Mouse (Mus musculus): ENCODE measurements around the gene Erc1. TPM values are rescaled to one million over a fixed set of nuclear protein-coding genes. Genes with fewer than 3 reads are reported as not detected.

The Erc1 gene
- polyA plus RNA-seq, 1 experiment from 2014 or later: 22.1 TPM

- Histone ChIP-seq H3K27ac (no peak overlapping the region), H3K36me3 (peaks cover 38% of the 10 kb centered on the region), H3K4me1 (no peaks in the 10 kb centered on the region; the same call in 1 of the 2 replicates), H3K9ac (no peak overlapping the region), H3K27me3 (no peaks in the 10 kb centered on the region), H3K9me3 (no peaks in the 10 kb centered on the region), H3K4me2 (no peak overlapping the region), H3K4me3 (no peak overlapping the region)
- ATAC-seq (ENCODE audit: insufficient number of reproducible peaks, low FRiP score, low TSS enrichment, low read depth): no peak
- WGBS: 66% methylated on average over 7 of the region's 7 CpGs
These were observed 275.7 kb downstream of the Erc1 start for GRCm38 (mm10) chr6:119572296-119572695.

GRCm38 (mm10) chr6:119570797-119571196 is 277.2 kb downstream of the Erc1 start:
- Histone ChIP-seq H3K4me1 (peaks cover 8% of the 10 kb centered on the region), H3K36me3 (peaks cover 38% of the 10 kb centered on the region), H3K27me3 (no peaks in the 10 kb centered on the region), H3K9me3 (no peaks in the 10 kb centered on the region), H3K4me2 (no peak overlapping the region), H3K9ac (no peak overlapping the region), H3K27ac (no peak overlapping the region), H3K4me3 (no peak overlapping the region)
- 72% methylated on average over 4 of the region's 4 CpGs for WGBS
- ATAC-seq (ENCODE audit: insufficient number of reproducible peaks, low FRiP score, low TSS enrichment, low read depth): no peak

- no peak overlapping the region for H3K4me2 ChIP-seq
- H3K4me3 ChIP-seq: no peak overlapping the region
- WGBS: 75% methylated on average over 2 of the region's 2 CpGs
- peaks cover 18% of the 10 kb centered on the region for H3K36me3 ChIP-seq
- peaks cover 20% of the 10 kb centered on the region for H3K4me1 ChIP-seq
- H3K27me3 ChIP-seq: no peaks in the 10 kb centered on the region
- no peak for ATAC-seq (ENCODE audit: insufficient number of reproducible peaks, low FRiP score, low TSS enrichment, low read depth)
- no peak overlapping the region for H3K27ac ChIP-seq
- no peaks in the 10 kb centered on the region for H3K9me3 ChIP-seq
- H3K9ac ChIP-seq: no peak overlapping the region
These were observed 279.6 kb downstream of the Erc1 start for GRCm38 (mm10) chr6:119568339-119568738.

- peaks cover 20% of the 10 kb centered on the region for H3K4me1 ChIP-seq
- H3K27me3 ChIP-seq: no peaks in the 10 kb centered on the region
- H3K36me3 ChIP-seq: peaks cover 4% of the 10 kb centered on the region; the same call in 1 of the 2 replicates
- no peaks in the 10 kb centered on the region for H3K9me3 ChIP-seq
- peak overlapping the region; percentile 19; the same call in 1 of the 2 replicates for H3K4me2 ChIP-seq
- WGBS: 32% methylated on average over 23 of the region's 23 CpGs
- peak; percentile 68 for ATAC-seq (ENCODE audit: insufficient number of reproducible peaks, low FRiP score, low TSS enrichment, low read depth)
- H3K27ac ChIP-seq: peak overlapping the region; percentile 38
- no peak overlapping the region for H3K9ac ChIP-seq
- H3K4me3 ChIP-seq: no peak overlapping the region
These were observed 282.3 kb downstream of the Erc1 start for GRCm38 (mm10) chr6:119565451-119566379.

- WGBS: 59% methylated on average over 10 of the region's 10 CpGs
- no peak for ATAC-seq (ENCODE audit: insufficient number of reproducible peaks, low FRiP score, low TSS enrichment, low read depth)
- H3K4me3 ChIP-seq: no peak overlapping the region
- H3K9me3 ChIP-seq: no peaks in the 10 kb centered on the region
- H3K9ac ChIP-seq: no peak overlapping the region
- no peaks in the 10 kb centered on the region for H3K36me3 ChIP-seq
- no peaks in the 10 kb centered on the region for H3K27me3 ChIP-seq
- H3K27ac ChIP-seq: no peak overlapping the region
- no peak overlapping the region for H3K4me2 ChIP-seq
- H3K4me1 ChIP-seq: peaks cover 20% of the 10 kb centered on the region
These were observed 285.4 kb downstream of the Erc1 start for GRCm38 (mm10) chr6:119562558-119562957.

- Histone ChIP-seq H3K4me2 (no peak overlapping the region), H3K27me3 (no peaks in the 10 kb centered on the region), H3K4me1 (no peaks in the 10 kb centered on the region), H3K27ac (no peak overlapping the region), H3K9ac (no peak overlapping the region), H3K9me3 (no peaks in the 10 kb centered on the region), H3K4me3 (no peak overlapping the region), H3K36me3 (no peaks in the 10 kb centered on the region)
- 53% methylated on average over 7 of the region's 7 CpGs for WGBS
- ATAC-seq (ENCODE audit: insufficient number of reproducible peaks, low FRiP score, low TSS enrichment, low read depth): no peak
These were observed 289.1 kb downstream of the Erc1 start for GRCm38 (mm10) chr6:119558855-119559254.

GRCm38 (mm10) chr6:119554439-119554838 is 293.5 kb downstream of the Erc1 start:
- H3K9me3 ChIP-seq: no peaks in the 10 kb centered on the region
- H3K27me3 ChIP-seq: no peaks in the 10 kb centered on the region
- no peak for ATAC-seq (ENCODE audit: insufficient number of reproducible peaks, low FRiP score, low TSS enrichment, low read depth)
- H3K36me3 ChIP-seq: no peaks in the 10 kb centered on the region
- WGBS: 70% methylated on average over 8 of the region's 8 CpGs
- no peak overlapping the region for H3K4me3 ChIP-seq
- H3K4me1 ChIP-seq: no peaks in the 10 kb centered on the region
- H3K4me2 ChIP-seq: no peak overlapping the region
- no peak overlapping the region for H3K27ac ChIP-seq
- no peak overlapping the region for H3K9ac ChIP-seq

- H3K27ac ChIP-seq: no peak overlapping the region
- under 1% methylated on average over 14 of the region's 14 CpGs for WGBS
- peaks cover 7% of the 10 kb centered on the region for H3K27me3 ChIP-seq
- H3K9me3 ChIP-seq: no peaks in the 10 kb centered on the region
- H3K4me2 ChIP-seq: peak overlapping the region; percentile 94
- H3K36me3 ChIP-seq: no peaks in the 10 kb centered on the region
- ATAC-seq (ENCODE audit: insufficient number of reproducible peaks, low FRiP score, low TSS enrichment, low read depth): no peak
- peaks cover 17% of the 10 kb centered on the region for H3K4me1 ChIP-seq
- peak overlapping the region; percentile 70 for H3K9ac ChIP-seq
- peak overlapping the region; percentile 74 for H3K4me3 ChIP-seq
These were observed 303.5 kb downstream of the Erc1 start for GRCm38 (mm10) chr6:119544518-119544864.

- peak; percentile 60; the same call in 1 of the 2 replicates for ATAC-seq (ENCODE audit: insufficient number of reproducible peaks, low FRiP score, low TSS enrichment, low read depth)
- peak within 1 kb of the TSS; percentile 74 for H3K4me3 ChIP-seq
- WGBS: under 1% methylated on average over 107 of the region's 120 CpGs
- H3K4me2 ChIP-seq: peak within 1 kb of the TSS; percentile 94
- H3K9ac ChIP-seq: peak within 1 kb of the TSS; percentile 70
- peaks cover 7% of the 10 kb centered on the region for H3K27me3 ChIP-seq
- no peaks in the 10 kb centered on the region for H3K9me3 ChIP-seq
- H3K36me3 ChIP-seq: no peaks in the 10 kb centered on the region
- no peak within 1 kb of the TSS for H3K27ac ChIP-seq
- peaks cover 17% of the 10 kb centered on the region for H3K4me1 ChIP-seq
These were observed 304.0 kb downstream of the Erc1 start, which contains the start of gene Wnt5b for GRCm38 (mm10) chr6:119543803-119544517. Gene Wnt5b, minus strand, starts transcription at chr6:119544347.

- H3K9ac ChIP-seq: peak overlapping the region; percentile 70
- peaks cover 17% of the 10 kb centered on the region for H3K4me1 ChIP-seq
- H3K4me2 ChIP-seq: peak overlapping the region; percentile 94
- 1% methylated on average over 30 of the region's 30 CpGs for WGBS
- peaks cover 7% of the 10 kb centered on the region for H3K27me3 ChIP-seq
- peak overlapping the region; percentile 74 for H3K4me3 ChIP-seq
- no peaks in the 10 kb centered on the region for H3K9me3 ChIP-seq
- H3K36me3 ChIP-seq: no peaks in the 10 kb centered on the region
- ATAC-seq (ENCODE audit: insufficient number of reproducible peaks, low FRiP score, low TSS enrichment, low read depth): no peak
- H3K27ac ChIP-seq: no peak overlapping the region
These were observed 304.5 kb downstream of the Erc1 start for GRCm38 (mm10) chr6:119543456-119543802.

- no peaks in the 10 kb centered on the region for H3K36me3 ChIP-seq
- H3K9ac ChIP-seq: no peak overlapping the region
- H3K4me2 ChIP-seq: no peak overlapping the region
- no peaks in the 10 kb centered on the region for H3K9me3 ChIP-seq
- WGBS: 76% methylated on average over 12 of the region's 12 CpGs
- ATAC-seq (ENCODE audit: insufficient number of reproducible peaks, low FRiP score, low TSS enrichment, low read depth): no peak
- H3K27me3 ChIP-seq: no peaks in the 10 kb centered on the region
- H3K4me1 ChIP-seq: 0 out of 2 replicates have a peak, but pooled peaks cover 3% of the 10 kb centered on the region
- no peak overlapping the region for H3K27ac ChIP-seq
- no peak overlapping the region for H3K4me3 ChIP-seq
These were observed 312.1 kb downstream of the Erc1 start for GRCm38 (mm10) chr6:119535867-119536266.

GRCm38 (mm10) chr6:119533170-119533709 is 314.7 kb downstream of the Erc1 start:
- WGBS: 74% methylated on average over 9 of the region's 9 CpGs
- Histone ChIP-seq H3K27me3 (no peaks in the 10 kb centered on the region), H3K4me1 (0 out of 2 replicates have a peak, but pooled peaks cover 3% of the 10 kb centered on the region), H3K4me3 (no peak overlapping the region), H3K36me3 (no peaks in the 10 kb centered on the region), H3K27ac (no peak overlapping the region), H3K9ac (no peak overlapping the region), H3K4me2 (no peak overlapping the region), H3K9me3 (no peaks in the 10 kb centered on the region)
- ATAC-seq (ENCODE audit: insufficient number of reproducible peaks, low FRiP score, low TSS enrichment, low read depth): no peak
